Mouse (Mus musculus) gastrocnemius, adult 18-20 months (tissue): ENCODE data around the gene Mif. TPM values are rescaled to one million over a fixed set of nuclear protein-coding genes. Genes with fewer than 3 reads are reported as not detected.

Source experiments
- total RNA-seq, 2 experiments: library from RNA; stranded (reverse); gene quantifications; 2 replicates each; pipeline ENCODE4 v1.2.3; 2021

Gene Mif
- total RNA-seq, 2 experiments from 2014 or later: 150 to 158 TPM

Other genes with a start within 250 kb of the Mif start
- gene Susd2, start 216.2 kb downstream of the Mif start, total RNA-seq: 1 to 10 TPM; 1.8 to 2.3 TPM
- gene Cabin1, start 95.9 kb downstream of the Mif start, total RNA-seq: 1 to 10 TPM; 7.7 to 8.0 TPM
- 10 to 100 TPM; 30.6 to 38.3 TPM for gene Ddt, start 86.8 kb downstream of the Mif start, total RNA-seq
- not detected for gene Gm20441, start 79.3 kb downstream of the Mif start, total RNA-seq
- 1 to 10 TPM; 1.8 to 2.5 TPM for gene Gstt3, start 78.8 kb downstream of the Mif start, total RNA-seq
- gene Gstt1, start 61.7 kb downstream of the Mif start, total RNA-seq: 1 to 10 TPM; 6.0 to 8.0 TPM
- gene Gstt4, start 37.7 kb downstream of the Mif start, total RNA-seq: not detected
- gene Gstt2, start 22.8 kb downstream of the Mif start, total RNA-seq: 1 to 10 TPM; 2.6 to 3.4 TPM
- under 1 TPM in 1 of 2 experiments, not detected in 1; 0.38 TPM for gene Derl3, start 33.2 kb upstream of the Mif start, total RNA-seq
- 10 to 100 TPM; 14.2 to 16.6 TPM for gene Smarcb1, start 61.4 kb upstream of the Mif start, total RNA-seq
- 1,000 to 10,000 TPM; 1,419 to 1,763 TPM for gene Chchd10, start 72.9 kb upstream of the Mif start, total RNA-seq
- 1 to 10 TPM; 1.8 to 2.6 TPM for gene Mmp11, start 76.3 kb upstream of the Mif start, total RNA-seq
- gene Gm867, start 80.4 kb upstream of the Mif start, total RNA-seq: not detected
- gene Vpreb3, start 82.8 kb upstream of the Mif start, total RNA-seq: not detected
- gene Gm5134, start 94.3 kb upstream of the Mif start, total RNA-seq: not detected
- gene Zfp280b, start 172.4 kb upstream of the Mif start, total RNA-seq: 1 to 10 TPM; 8.0 to 10.0 TPM